Mouse (Mus musculus) heart, embryonic 13.5 days (tissue): Measurements from ENCODE around the gene Hsdl1. TPM values are rescaled to one million over a fixed set of nuclear protein-coding genes. Genes with fewer than 3 reads are reported as not detected.
A peak's percentile ranks its signal among the peaks of the same experiment; 100 is the strongest.

Source experiments
- ATAC-seq: fragments of 200-750 bp; cut with Nextera tagmentation; 2 replicates; pipeline ENCODE4 v1.8.0; 2017; ENCODE audit warnings: moderate TSS enrichment; ENCODE audit not compliant: insufficient number of reproducible peaks, low FRiP score, low TSS enrichment; ENCODE audit errors: extremely low read depth
- H3K27ac ChIP-seq: fragments of 300-500 bp; sonication (generic); replicated peaks from 2 replicates; pipeline ENCODE4 v1.5.1; 2015; ENCODE audit warnings: moderate library complexity, mild to moderate bottlenecking, inconsistent platforms
- H3K27me3 ChIP-seq: fragments of 300-500 bp; sonication (generic); replicated peaks from 2 replicates; pipeline ENCODE4 v1.6.1; 2015; ENCODE audit warnings: mild to moderate bottlenecking, inconsistent platforms
- H3K36me3 ChIP-seq: fragments of 300-500 bp; sonication (generic); 2 replicates; pipeline ENCODE4 v1.6.1; 2015; ENCODE audit warnings: mild to moderate bottlenecking, inconsistent platforms
- H3K4me1 ChIP-seq: fragments of 300-500 bp; sonication (generic); 2 replicates; pipeline ENCODE4 v1.6.1; 2015; ENCODE audit warnings: inconsistent platforms
- H3K4me2 ChIP-seq: fragments of 300-500 bp; sonication (generic); 2 replicates; pipeline ENCODE4 v1.6.1; 2015; ENCODE audit warnings: inconsistent platforms, mild to moderate bottlenecking, moderate library complexity
- H3K4me3 ChIP-seq: fragments of 300-500 bp; sonication (generic); 2 replicates; pipeline ENCODE4 v1.5.1; 2015; ENCODE audit warnings: moderate library complexity, mild to moderate bottlenecking, inconsistent platforms
- H3K9ac ChIP-seq: fragments of 300-500 bp; sonication (generic); 2 replicates; pipeline ENCODE4 v1.6.1; 2015; ENCODE audit warnings: inconsistent platforms, mild to moderate bottlenecking, moderate library complexity
- H3K9me3 ChIP-seq: fragments of 300-500 bp; sonication (generic); 2 replicates; pipeline ENCODE4 v1.6.1; 2016; ENCODE audit warnings: inconsistent platforms
- WGBS: fragments of 180-500 bp; shearing (Covaris S2); methylation state at CpG from one replicate; pipeline ENCODE4 v1.1.7; 2015; ENCODE audit warnings: mixed read lengths; 5-methylcytosine and 5-hydroxymethylcytosine counted together
- polyA plus RNA-seq: library from polyadenylated mRNA; unstranded; fragments of >200 nt; fragmentation: Nextera tagmentation; extraction: Ambion mirVana; gene quantifications from 2 replicates; pipeline ENCODE4 v1.2.1, GENCODE M21; 2015

Gene Hsdl1
- polyA plus RNA-seq, 1 experiment from 2014 or later, result 31.3 TPM

DNA sequence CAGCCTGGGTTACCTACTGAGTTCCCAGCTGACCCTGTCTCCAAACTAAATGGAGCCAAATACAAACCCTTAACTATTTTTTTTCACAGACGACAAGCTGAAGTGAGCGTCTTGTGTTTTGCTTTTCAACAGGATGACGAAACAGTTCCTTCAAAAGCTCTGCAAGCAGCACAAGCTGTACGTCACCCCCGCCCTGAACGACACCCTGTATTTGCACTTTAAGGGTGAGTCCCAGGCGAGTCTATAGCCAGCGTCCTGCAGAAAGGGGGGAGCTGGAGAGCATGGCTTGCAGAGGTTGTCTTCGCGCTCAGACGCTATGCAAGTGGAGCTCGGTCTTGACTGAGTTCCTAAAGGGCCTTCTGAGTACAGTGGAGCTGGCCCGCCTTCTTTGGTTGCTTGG lies 4.1 kb upstream of the Hsdl1 start:
- 46% methylated on average over 13 of the region's 13 CpGs for WGBS
- ATAC-seq, result no peak
- no peak overlapping the region for H3K4me3 ChIP-seq
- H3K4me2 ChIP-seq, result no peak overlapping the region
- no peaks in the 10 kb centered on the region for H3K9me3 ChIP-seq
- no peak overlapping the region for H3K9ac ChIP-seq
- peaks cover 37% of the 10 kb centered on the region for H3K4me1 ChIP-seq
- H3K27me3 ChIP-seq, result peaks cover 32% of the 10 kb centered on the region
- H3K36me3 ChIP-seq, result no peaks in the 10 kb centered on the region
- H3K27ac ChIP-seq, result no peak overlapping the region

DNA sequence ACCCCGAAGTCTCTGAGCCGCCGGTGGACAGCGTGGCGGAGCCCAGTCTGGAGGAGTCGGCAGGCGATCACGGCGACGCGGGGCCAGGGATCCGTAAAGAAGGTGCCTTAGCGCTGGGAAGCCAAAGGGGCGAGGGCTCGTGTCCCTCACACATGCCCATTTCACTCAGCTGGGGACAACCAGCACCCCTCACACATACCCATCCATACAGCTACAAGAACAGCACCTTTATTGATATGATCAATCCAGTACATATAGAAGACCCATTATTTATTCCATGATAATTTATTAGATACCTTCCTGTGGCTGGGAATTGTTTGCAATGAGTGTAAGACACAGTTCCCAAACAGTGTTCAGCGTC lies 363 bp upstream of the Hsdl1 start:
- Histone ChIP-seq H3K27ac (no peak overlapping the region), H3K9me3 (no peaks in the 10 kb centered on the region), H3K4me2 (peak overlapping the region; percentile 99), H3K4me1 (peaks cover 30% of the 10 kb centered on the region), H3K27me3 (peaks cover 39% of the 10 kb centered on the region), H3K36me3 (no peaks in the 10 kb centered on the region), H3K9ac (peak overlapping the region; percentile 88), H3K4me3 (peak overlapping the region; percentile 73)
- 3% methylated on average over 16 of the region's 16 CpGs for WGBS
- ATAC-seq, result no peak

DNA sequence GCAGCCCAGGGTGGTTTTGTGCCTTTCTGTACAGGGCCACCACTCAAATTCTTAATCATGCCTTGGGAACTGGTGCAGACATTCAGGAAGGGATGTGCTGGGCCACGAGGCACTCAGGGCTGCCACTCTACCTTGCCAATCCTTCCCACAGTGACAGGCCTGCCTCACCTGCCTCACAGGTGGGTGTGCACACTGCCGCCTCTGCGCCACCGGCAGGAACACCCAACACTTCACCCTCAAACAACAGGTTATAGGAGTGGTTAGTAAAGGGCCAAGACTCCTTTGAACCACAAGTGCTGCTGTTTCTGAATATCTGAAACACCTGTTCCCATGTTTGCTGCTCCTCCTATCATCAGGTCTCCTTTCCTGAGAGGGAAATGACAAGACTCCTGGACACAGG lies 2.6 kb downstream of the Hsdl1 start:
- H3K4me2 ChIP-seq, result no peak overlapping the region
- WGBS, result 87% methylated on average over 4 of the region's 4 CpGs
- no peak for ATAC-seq

DNA sequence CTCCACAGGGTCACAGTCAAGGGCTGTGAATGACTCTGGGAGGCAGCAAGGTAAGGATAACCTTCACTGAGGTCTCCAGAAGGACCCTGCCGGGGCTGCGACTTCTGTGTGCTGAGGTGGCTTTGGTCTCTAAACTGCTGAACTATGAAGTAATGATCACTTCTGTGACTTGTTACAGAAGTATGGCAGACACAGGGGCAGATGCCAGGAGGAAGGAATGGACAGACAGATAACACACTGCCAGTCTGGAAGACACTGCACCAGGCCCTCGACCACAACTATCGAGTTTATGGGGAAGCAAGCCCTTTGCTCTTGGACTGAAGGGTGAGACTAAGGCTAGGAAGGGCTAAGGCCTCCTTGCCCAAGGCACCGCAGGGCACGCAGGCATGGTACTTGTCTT lies 3.8 kb downstream of the Hsdl1 start:
- Histone ChIP-seq H3K4me3 (no peak overlapping the region), H3K9ac (no peak overlapping the region), H3K4me1 (peaks cover 20% of the 10 kb centered on the region), H3K27ac (no peak overlapping the region), H3K9me3 (no peaks in the 10 kb centered on the region), H3K27me3 (peaks cover 16% of the 10 kb centered on the region), H3K4me2 (no peak overlapping the region), H3K36me3 (peaks cover 13% of the 10 kb centered on the region)
- WGBS, result 75% methylated on average over 6 of the region's 6 CpGs
- ATAC-seq, result no peak

More for the DNA sequence above, 2.6 kb downstream of the Hsdl1 start:
- Histone ChIP-seq H3K9me3 (no peaks in the 10 kb centered on the region), H3K9ac (no peak overlapping the region), H3K4me3 (no peak overlapping the region), H3K27me3 (peaks cover 28% of the 10 kb centered on the region), H3K36me3 (peaks cover 6% of the 10 kb centered on the region; the same call in 1 of the 2 replicates), H3K4me1 (peaks cover 20% of the 10 kb centered on the region), H3K27ac (no peak overlapping the region)

DNA sequence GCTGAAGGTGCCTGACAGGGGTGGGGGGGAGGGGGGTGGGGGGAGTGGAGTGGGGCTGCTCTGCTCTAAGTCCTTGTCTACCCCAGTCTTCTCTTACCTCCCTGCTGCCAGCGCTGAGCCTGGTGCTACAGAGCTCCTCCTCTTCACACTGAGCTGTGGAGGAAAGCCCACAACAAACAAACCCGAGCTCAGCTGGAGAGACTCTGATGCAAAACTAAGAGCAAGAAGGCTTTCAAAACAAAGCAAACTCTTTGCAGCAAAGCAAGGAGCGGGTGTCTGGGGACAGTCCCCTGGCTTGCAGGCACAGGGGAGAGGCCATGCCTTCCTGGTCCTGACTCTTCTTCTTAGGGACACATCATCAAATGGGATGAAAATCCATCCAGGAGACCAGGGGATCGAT lies 5.1 kb downstream of the Hsdl1 start:
- Histone ChIP-seq H3K4me2 (no peak overlapping the region), H3K4me1 (peaks cover 20% of the 10 kb centered on the region), H3K9ac (no peak overlapping the region), H3K9me3 (no peaks in the 10 kb centered on the region), H3K27ac (no peak overlapping the region), H3K36me3 (peaks cover 26% of the 10 kb centered on the region), H3K27me3 (peaks cover 7% of the 10 kb centered on the region; the same call in 1 of the 2 replicates), H3K4me3 (no peak overlapping the region)
- ATAC-seq, result no peak
- WGBS, result 49% methylated on average over 4 of the region's 4 CpGs

DNA sequence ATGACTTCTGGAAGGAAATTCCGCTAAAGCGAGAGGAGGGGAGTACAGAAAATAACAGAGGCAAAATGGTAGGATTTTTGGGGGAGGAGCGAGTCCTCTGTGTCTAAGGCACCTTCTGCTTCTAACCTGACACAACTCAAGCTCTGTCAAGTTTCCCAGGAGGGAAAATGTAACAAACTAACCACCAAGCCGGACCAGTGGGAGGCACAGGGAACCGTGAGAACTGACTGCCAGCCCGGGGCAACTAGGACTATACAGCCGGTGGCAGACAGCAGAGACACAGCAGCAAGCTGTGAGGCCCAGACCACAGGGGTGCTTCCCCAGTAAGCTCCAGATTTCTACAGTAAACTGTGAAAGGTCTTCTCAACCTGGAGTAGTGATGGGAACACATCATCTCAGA lies 6.0 kb downstream of the Hsdl1 start:
- no peak overlapping the region for H3K4me3 ChIP-seq
- no peak for ATAC-seq
- peaks cover 15% of the 10 kb centered on the region for H3K4me1 ChIP-seq
- no peak overlapping the region for H3K4me2 ChIP-seq
- H3K9me3 ChIP-seq, result no peaks in the 10 kb centered on the region
- peaks cover 7% of the 10 kb centered on the region; the same call in 1 of the 2 replicates for H3K27me3 ChIP-seq
- 58% methylated on average over 7 of the region's 7 CpGs for WGBS
- H3K9ac ChIP-seq, result no peak overlapping the region
- H3K27ac ChIP-seq, result no peak overlapping the region
- H3K36me3 ChIP-seq, result peaks cover 35% of the 10 kb centered on the region

DNA sequence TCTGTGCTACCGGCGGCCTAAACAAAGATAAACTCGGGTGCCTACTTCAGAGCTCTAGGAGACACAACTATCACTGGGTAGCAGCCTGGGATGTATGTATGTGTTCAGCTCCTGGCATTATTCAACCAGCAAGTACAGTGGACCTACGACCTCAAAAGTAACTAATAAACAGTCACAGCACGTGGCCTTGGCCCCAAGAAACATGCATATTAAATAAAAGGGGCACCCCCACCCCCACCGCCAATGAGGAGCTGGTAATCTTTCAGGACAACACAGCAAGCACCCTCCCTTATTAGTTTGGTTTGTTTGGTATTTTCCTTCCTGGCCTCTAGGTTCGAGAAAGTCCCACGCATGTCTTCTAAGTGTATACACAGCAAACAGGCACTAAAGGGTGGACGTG lies 6.7 kb downstream of the Hsdl1 start:
- Histone ChIP-seq H3K4me1 (peaks cover 8% of the 10 kb centered on the region), H3K4me2 (no peak overlapping the region), H3K9me3 (no peaks in the 10 kb centered on the region), H3K27ac (no peak overlapping the region), H3K27me3 (peaks cover 1% of the 10 kb centered on the region; the same call in 1 of the 2 replicates), H3K9ac (no peak overlapping the region), H3K36me3 (peaks cover 42% of the 10 kb centered on the region), H3K4me3 (no peak overlapping the region)
- 79% methylated on average over 9 of the region's 9 CpGs for WGBS
- no peak for ATAC-seq

DNA sequence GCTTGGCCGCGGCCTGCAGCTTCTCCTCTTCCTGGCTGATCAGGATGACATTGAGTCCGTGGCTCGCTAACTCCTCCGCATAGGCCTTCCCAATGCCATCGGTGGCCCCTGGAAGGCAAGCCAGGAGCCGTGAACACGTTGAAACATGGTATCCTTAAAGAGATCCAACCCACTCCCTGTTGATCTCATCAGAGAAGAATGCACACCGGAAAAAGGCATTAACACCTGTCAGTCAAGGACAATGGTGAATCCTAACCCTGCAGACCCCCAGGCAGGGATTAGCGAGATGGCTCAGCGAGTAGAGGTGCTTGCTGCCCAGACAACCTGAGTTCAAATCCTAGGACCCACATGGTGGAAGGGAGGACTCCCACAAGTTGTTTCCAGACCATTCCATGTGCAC lies 8.6 kb downstream of the Hsdl1 start:
- Histone ChIP-seq H3K36me3 (peaks cover 60% of the 10 kb centered on the region), H3K27me3 (no peaks in the 10 kb centered on the region), H3K4me1 (peaks cover 5% of the 10 kb centered on the region; the same call in 1 of the 2 replicates), H3K4me2 (no peak overlapping the region), H3K4me3 (no peak overlapping the region), H3K27ac (no peak overlapping the region), H3K9me3 (no peaks in the 10 kb centered on the region), H3K9ac (no peak overlapping the region)
- WGBS, result 59% methylated on average over 11 of the region's 11 CpGs
- no peak for ATAC-seq

DNA sequence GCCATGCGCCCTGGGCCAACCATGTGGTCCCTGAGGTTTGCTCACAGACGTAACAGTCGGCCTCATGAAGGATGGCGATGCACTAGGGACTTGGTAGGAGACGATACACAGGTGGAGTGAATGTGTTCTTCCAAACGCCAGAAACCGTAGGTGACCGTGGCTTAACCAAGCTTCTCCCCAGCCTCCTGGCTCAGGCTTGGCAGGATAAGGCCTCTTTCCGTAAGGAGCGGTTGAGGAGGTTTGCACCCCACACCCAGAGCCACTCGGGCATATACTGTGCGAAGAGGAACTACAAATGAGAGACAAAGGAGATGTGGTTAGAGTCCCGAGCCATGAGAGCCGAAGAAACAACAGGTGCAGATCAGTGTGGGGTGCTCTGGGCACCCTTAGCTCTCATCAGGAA lies 11.1 kb downstream of the Hsdl1 start:
- Histone ChIP-seq H3K4me1 (peaks cover 6% of the 10 kb centered on the region; the same call in 1 of the 2 replicates), H3K9me3 (no peaks in the 10 kb centered on the region), H3K27me3 (no peaks in the 10 kb centered on the region), H3K27ac (no peak overlapping the region), H3K4me3 (no peak overlapping the region), H3K4me2 (no peak overlapping the region), H3K9ac (no peak overlapping the region), H3K36me3 (peaks cover 60% of the 10 kb centered on the region)
- no peak for ATAC-seq
- 87% methylated on average over 14 of the region's 14 CpGs for WGBS

DNA sequence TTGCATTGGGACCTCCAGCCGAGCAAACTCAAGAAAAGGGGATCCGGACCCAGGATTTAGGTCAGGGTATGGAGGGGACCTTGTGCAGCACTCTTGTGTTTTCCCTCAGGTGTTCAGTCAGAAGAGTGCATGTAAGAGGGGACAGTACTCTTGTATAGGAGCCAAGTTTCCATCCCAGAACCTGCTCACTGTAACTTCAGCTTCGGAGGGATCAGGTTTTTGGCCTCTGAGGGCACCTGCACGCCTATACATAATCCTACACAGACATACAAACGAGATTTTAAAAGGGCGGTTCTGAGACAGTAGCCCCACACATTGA lies 15.6 kb downstream of the Hsdl1 start:
- Histone ChIP-seq H3K4me3 (peak overlapping the region; percentile 88), H3K36me3 (peaks cover 29% of the 10 kb centered on the region), H3K27ac (no peak overlapping the region; the same call in 1 of the 2 replicates), H3K27me3 (no peaks in the 10 kb centered on the region), H3K4me1 (peaks cover 25% of the 10 kb centered on the region), H3K9ac (peak overlapping the region; percentile 82), H3K9me3 (no peaks in the 10 kb centered on the region), H3K4me2 (peak overlapping the region; percentile 83)
- WGBS, result 85% methylated on average over 6 of the region's 6 CpGs
- no peak for ATAC-seq

DNA sequence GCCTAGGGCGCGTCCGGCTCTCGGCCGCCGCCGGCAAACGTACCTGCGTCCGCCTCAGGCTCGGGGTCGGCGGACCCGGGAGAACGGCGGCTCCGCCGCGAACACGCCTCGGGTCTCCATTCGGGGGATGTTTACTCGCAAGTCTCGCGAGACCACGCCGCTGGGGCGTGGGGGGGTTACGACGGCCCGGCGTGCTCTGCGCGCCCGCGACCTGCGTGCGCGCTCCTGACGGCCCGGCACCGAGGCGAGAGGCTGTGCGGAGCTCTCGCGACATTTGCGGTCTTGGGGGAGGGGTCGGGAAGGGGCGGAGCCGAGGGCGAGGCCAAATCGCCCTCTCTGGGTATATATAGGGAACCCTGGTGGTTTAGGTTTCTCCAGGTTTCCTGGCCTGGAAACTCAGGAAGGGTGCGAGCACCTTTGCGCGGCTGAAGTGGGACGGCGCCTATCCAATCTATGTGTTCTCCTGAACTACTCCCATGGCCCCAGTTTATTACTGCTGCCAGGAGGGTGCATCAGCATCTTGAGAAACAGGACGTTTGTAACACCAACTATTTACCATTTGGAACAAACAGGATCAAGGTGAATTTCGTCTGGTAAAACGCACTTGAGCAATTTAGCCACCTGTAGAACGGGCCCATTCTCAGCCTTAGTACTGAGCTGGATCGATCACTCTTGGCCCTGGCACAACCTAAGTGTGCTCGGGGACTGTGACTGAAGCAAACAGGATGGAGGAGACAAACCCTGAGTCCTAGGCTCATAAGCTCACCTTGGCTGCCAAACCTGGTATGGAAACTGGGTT lies 16.2 kb downstream of the Hsdl1 start, which contains the start of gene Mbtps1:
Gene Mbtps1, minus strand, starts transcription at position 133 of the 799 bp plus-strand sequence.
- WGBS, result 6% methylated on average over 61 of the region's 63 CpGs
- peak; percentile 96 for ATAC-seq

More for the DNA sequence above, 16.2 kb downstream of the Hsdl1 start, which contains the start of gene Mbtps1:
- no peaks in the 10 kb centered on the region for H3K9me3 ChIP-seq
- H3K36me3 ChIP-seq, result peaks cover 23% of the 10 kb centered on the region
- H3K4me3 ChIP-seq, result peak within 1 kb of the TSS; percentile 88
- H3K27me3 ChIP-seq, result no peaks in the 10 kb centered on the region
- peak within 1 kb of the TSS; percentile 90 for H3K27ac ChIP-seq
- H3K9ac ChIP-seq, result peak within 1 kb of the TSS; percentile 97
- H3K4me1 ChIP-seq, result peaks cover 29% of the 10 kb centered on the region
- H3K4me2 ChIP-seq, result peak within 1 kb of the TSS; percentile 83
